Mouse (Mus musculus) kidney, adult 2 months (tissue): ENCODE measurements around the gene Adora2a.

ENCODE experiments used
- CTCF ChIP-seq: fragments of 200-500 bp; conservative IDR thresholded peaks from 2 replicates; pipeline ENCODE4 v1.5.1; 2011; ENCODE audit warnings: low read depth, mild to moderate bottlenecking, control low read depth, low read length, moderate library complexity, mixed read lengths; ENCODE audit not compliant: insufficient read depth, insufficient read length
- POLR2A ChIP-seq: fragments of 200-500 bp; IDR thresholded peaks from one replicate; pipeline ENCODE4 v1.6.1; 2011; ENCODE audit warnings: low read depth, low read length, control low read depth

DNA sequence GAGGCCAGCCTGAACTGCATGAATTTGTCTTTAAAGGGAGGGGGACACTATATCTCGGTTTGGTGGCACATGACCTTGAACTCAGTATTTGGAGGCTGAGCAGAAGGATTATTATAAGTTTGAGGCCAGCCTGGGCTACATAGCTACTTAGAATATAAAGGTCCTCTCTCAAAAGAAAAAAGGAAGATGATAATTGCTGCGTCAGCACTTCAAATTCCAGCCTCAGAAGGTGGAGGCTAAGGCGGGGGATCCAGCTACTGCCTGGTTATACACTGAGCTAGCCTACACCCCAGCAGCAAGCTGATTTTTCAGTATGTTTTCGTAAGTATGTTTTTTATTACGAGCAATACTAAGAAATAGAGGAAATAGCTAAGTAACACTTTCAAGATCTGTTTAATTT lies 26.0 kb upstream of the Adora2a start:
- no peak for TF ChIP-seq POLR2A
- TF ChIP-seq CTCF, result no peak
